Mouse (Mus musculus) CH12.LX (cell line): ENCODE results near the gene Riok1. TPM values are rescaled to one million over a fixed set of nuclear protein-coding genes. Genes with fewer than 3 reads are reported as not detected.

Experiments used
- DNase-seq: peaks from one replicate; pipeline ENCODE4 v3.0.0-alpha.2; 2013; ENCODE audit errors: extremely low read depth
- H3K27ac ChIP-seq: 2 replicates; pipeline ENCODE4 v1.5.1; 2012; ENCODE audit warnings: low read depth, mild to moderate bottlenecking, control low read depth, moderate library complexity; ENCODE audit not compliant: insufficient read depth
- H3K27me3 ChIP-seq: replicated peaks from 2 replicates; pipeline ENCODE3; 2012; ENCODE audit warnings: inconsistent platforms
- H3K36me3 ChIP-seq, 2 experiments: replicated peaks in 1 of 2; 2 replicates each; pipeline versions ENCODE3 to v1.6.1; 2012; ENCODE audit warnings: inconsistent platforms in 1 of 2, low read length in 1 of 2, mild to moderate bottlenecking in 1 of 2, mixed read lengths in 1 of 2, moderate library complexity in 1 of 2; ENCODE audit not compliant: control insufficient read depth in 1 of 2, insufficient read depth in 1 of 2
- H3K4me1 ChIP-seq, 2 experiments: 2 replicates each; pipeline ENCODE4 v1.6.1; 2012; ENCODE audit warnings: inconsistent platforms in 1 of 2, moderate library complexity in 1 of 2; ENCODE audit not compliant: insufficient read depth in 2 of 2, control insufficient read depth in 1 of 2
- H3K4me2 ChIP-seq: 2 replicates; pipeline ENCODE4 v1.6.1; 2012; ENCODE audit warnings: low read depth, mild to moderate bottlenecking, control low read depth; ENCODE audit not compliant: poor library complexity, insufficient read depth, severe bottlenecking
- H3K4me3 ChIP-seq, 3 experiments: fragments of 150-350 bp in 1 of 3; sonication (generic) in 1 of 3; replicated peaks in 1 of 3; 2 replicates each; pipeline versions ENCODE3 to v1.5.1; 2011 to 2012; ENCODE audit warnings: low read depth in 2 of 3, low read length in 2 of 3, mild to moderate bottlenecking in 2 of 3, moderate library complexity in 2 of 3, control low read depth in 1 of 3, improper control_type of control experiment in 1 of 3, inconsistent platforms in 1 of 3, mixed read lengths in 1 of 3; ENCODE audit not compliant: poor library complexity in 1 of 3
- H3K79me2 ChIP-seq: replicated peaks from 2 replicates; pipeline ENCODE4 v1.6.1; 2012; ENCODE audit warnings: mild to moderate bottlenecking, moderate library complexity; ENCODE audit not compliant: control insufficient read depth, poor library complexity, insufficient read depth, severe bottlenecking; ENCODE audit errors: extremely low read depth
- H3K9ac ChIP-seq: 2 replicates; pipeline ENCODE4 v1.6.1; 2012; ENCODE audit warnings: low read depth, mild to moderate bottlenecking, control low read depth, moderate library complexity; ENCODE audit not compliant: insufficient read depth
- H3K9me3 ChIP-seq: replicated peaks from 2 replicates; pipeline ENCODE3; 2012; ENCODE audit warnings: low read length, inconsistent platforms, mixed read lengths
- BHLHE40 ChIP-seq: IDR thresholded peaks from 2 replicates; pipeline ENCODE4 v1.6.1; 2011; ENCODE audit warnings: mild to moderate bottlenecking, low read depth, low read length, improper control_type of control experiment
- CHD1 ChIP-seq: IDR thresholded peaks from 2 replicates; pipeline ENCODE4 v1.6.1; 2012; ENCODE audit warnings: low read depth, low read length, improper control_type of control experiment, inconsistent platforms
- CTCF ChIP-seq, 2 experiments: IDR thresholded peaks in 1 of 2; conservative IDR thresholded peaks in 1 of 2; 2 replicates each; pipeline ENCODE4 v1.5.1; 2011 to 2012; ENCODE audit warnings: low read depth in 2 of 2, low read length in 2 of 2, improper control_type of control experiment in 1 of 2, inconsistent platforms in 1 of 2, mild to moderate bottlenecking in 1 of 2, moderate library complexity in 1 of 2
- ELF1 ChIP-seq: IDR thresholded peaks from 2 replicates; pipeline ENCODE4 v1.6.1; 2014; ENCODE audit warnings: low read depth, mild to moderate bottlenecking, inconsistent platforms, low read length, improper control_type of control experiment
- EP300 ChIP-seq: IDR thresholded peaks from 2 replicates; pipeline ENCODE4 v1.6.1; 2011; ENCODE audit warnings: low read length, improper control_type of control experiment
- ETS1 ChIP-seq: conservative IDR thresholded peaks from 2 replicates; pipeline ENCODE4 v1.6.1; 2012; ENCODE audit warnings: low read depth, mild to moderate bottlenecking, inconsistent platforms, low read length, improper control_type of control experiment, moderate library complexity
- GABPA ChIP-seq: IDR thresholded peaks from 2 replicates; pipeline ENCODE4 v1.6.1; 2012; ENCODE audit warnings: low read depth, low read length, improper control_type of control experiment, inconsistent platforms; ENCODE audit not compliant: insufficient replicate concordance
- IRF4 ChIP-seq: IDR thresholded peaks from 2 replicates; pipeline ENCODE4 v1.6.1; 2014; ENCODE audit warnings: low read depth, mild to moderate bottlenecking, inconsistent platforms, low read length, improper control_type of control experiment
- JUN ChIP-seq: IDR thresholded peaks from 2 replicates; pipeline ENCODE4 v1.6.1; 2011; ENCODE audit warnings: low read depth, mild to moderate bottlenecking, low read length, improper control_type of control experiment, moderate library complexity; ENCODE audit not compliant: insufficient read depth
- MAX ChIP-seq: IDR thresholded peaks from 2 replicates; pipeline ENCODE4 v1.6.1; 2011; ENCODE audit warnings: low read length, improper control_type of control experiment
- MAZ ChIP-seq: IDR thresholded peaks from 2 replicates; pipeline ENCODE4 v1.6.1; 2012; ENCODE audit warnings: low read depth, mild to moderate bottlenecking, inconsistent platforms, low read length, improper control_type of control experiment, moderate library complexity
- NELFE ChIP-seq: IDR thresholded peaks from 2 replicates; pipeline ENCODE4 v1.6.1; 2011; ENCODE audit warnings: low read depth, low read length, improper control_type of control experiment
- NRF1 ChIP-seq: IDR thresholded peaks from 2 replicates; pipeline ENCODE4 v1.6.1; 2014; ENCODE audit warnings: low read depth, mild to moderate bottlenecking, inconsistent platforms, low read length, improper control_type of control experiment, moderate library complexity
- PAX5 ChIP-seq: IDR thresholded peaks from 2 replicates; pipeline ENCODE4 v1.6.1; 2012; ENCODE audit warnings: low read length, inconsistent platforms, mixed read lengths
- SIN3A ChIP-seq: IDR thresholded peaks from 2 replicates; pipeline ENCODE4 v1.6.1; 2012; ENCODE audit warnings: low read length, improper control_type of control experiment, inconsistent platforms
- TCF12 ChIP-seq: IDR thresholded peaks from 2 replicates; pipeline ENCODE4 v1.6.1; 2014; ENCODE audit warnings: low read depth, mild to moderate bottlenecking, inconsistent platforms, low read length, improper control_type of control experiment
- USF2 ChIP-seq: conservative IDR thresholded peaks from 2 replicates; pipeline ENCODE4 v1.6.1; 2011; ENCODE audit warnings: low read depth, low read length, improper control_type of control experiment
- ZKSCAN1 ChIP-seq: IDR thresholded peaks from 2 replicates; pipeline ENCODE4 v1.6.1; 2012; ENCODE audit warnings: low read depth, inconsistent platforms, low read length, improper control_type of control experiment, borderline replicate concordance
- ZMIZ1 ChIP-seq: IDR thresholded peaks from 2 replicates; pipeline ENCODE4 v1.6.1; 2012; ENCODE audit warnings: low read depth, mild to moderate bottlenecking, inconsistent platforms, low read length, improper control_type of control experiment
- ZNF384 ChIP-seq: IDR thresholded peaks from 2 replicates; pipeline ENCODE4 v1.6.1; 2012; ENCODE audit warnings: low read depth, low read length, improper control_type of control experiment, inconsistent platforms
- dilution Hi-C: fragments of 300-500 bp; cut with MboI; formaldehyde crosslinking; loops from 2 replicates; pipeline ENCODE4 v1.14.3; 2020; ENCODE audit warnings: low sequenced_read_pairs; ENCODE audit not compliant: extremely low pct_unique_long_range_greater_than_20kb, extremely low pct_ligation_motif_present
- in situ Hi-C: fragments of 300-500 bp; cut with MboI; formaldehyde crosslinking; loops from 3 replicates; pipeline ENCODE4 v1.14.3; 2019; ENCODE audit warnings: low sequenced_read_pairs, low pct_ligation_motif_present, low pct_unique_long_range_greater_than_20kb, mixed read lengths
- polyA plus RNA-seq: library from polyadenylated mRNA; unstranded; fragments of >175 nt; gene quantifications from 2 replicates; pipeline ENCODE4 v1.2.1, GENCODE M21; 2012; ENCODE audit warnings: low read depth; ENCODE audit not compliant: insufficient read length
- total RNA-seq, 2 experiments: library from RNA; depleted of rRNA; stranded (reverse); fragments of 300-350 nt in 1 of 2; fragments of >200 nt in 1 of 2; gene quantifications; 2 replicates each; pipeline ENCODE4 v1.2.3; 2012 to 2014

The Riok1 gene
- total and polyA plus RNA-seq, 3 experiments = 33.9 to 67.0 (median 52.4) TPM

- Histone ChIP-seq H3K4me1 (no peaks in the 10 kb centered on the region), H3K79me2 (no peaks in the 10 kb centered on the region), H3K9me3 (no peaks in the 10 kb centered on the region), H3K27me3 (no peaks in the 10 kb centered on the region), H3K4me2 (no peak overlapping the region), H3K36me3 (no peaks in the 10 kb centered on the region), H3K27ac (no peak overlapping the region), H3K4me3 (no peak overlapping the region), H3K9ac (no peak overlapping the region)
- dilution Hi-C loops = no loop called here
- no peak for DNase-seq
- in situ Hi-C loops = no loop called here
- TF ChIP-seq MAX (no peak), JUN (no peak), USF2 (no peak), ETS1 (no peak), EP300 (no peak), ZNF384 (no peak), TCF12 (no peak), IRF4 (no peak), BHLHE40 (no peak), NELFE (no peak), PAX5 (no peak), MAZ (no peak), ZMIZ1 (no peak), CHD1 (no peak), CTCF (conservative IDR thresholded peaks at IDR 0.05 in 1 of 2, IDR thresholded peaks at IDR 0.05 in 1 of 2; ENCODE audit: low read depth in 2 of 2, low read length in 2 of 2) (no peak), GABPA (no peak), NRF1 (no peak), ELF1 (no peak), ZKSCAN1 (no peak)
These were observed 66.6 kb downstream of the Riok1 start for GRCm38 (mm10) chr13:38103406-38103805.

DNA sequence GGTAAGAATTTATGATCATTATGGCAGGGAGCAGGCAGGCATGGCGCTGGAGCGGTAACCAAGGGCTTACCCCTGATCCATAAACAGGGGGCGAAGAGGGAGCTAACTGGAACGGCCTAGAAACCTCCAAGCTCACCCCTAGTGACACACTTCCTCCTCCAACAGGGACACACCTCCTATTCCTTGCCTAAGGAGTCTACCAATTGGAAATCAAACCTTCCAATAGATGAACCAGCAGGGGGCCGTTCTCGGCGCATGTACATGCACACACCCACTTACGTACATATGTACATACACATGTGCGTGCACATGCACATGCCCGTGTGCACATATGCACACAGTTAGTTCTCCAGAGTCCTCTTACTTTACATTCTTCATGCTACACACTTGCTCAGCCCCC is 67.7 kb downstream of the Riok1 start:
- Histone ChIP-seq H3K4me3 (no peak overlapping the region), H3K9me3 (no peaks in the 10 kb centered on the region)
- TF ChIP-seq MAZ (no peak), EP300 (no peak), SIN3A (no peak), CTCF (conservative IDR thresholded peaks at IDR 0.05 in 1 of 2, IDR thresholded peaks at IDR 0.05 in 1 of 2; ENCODE audit: low read depth in 2 of 2, low read length in 2 of 2) (0 out of 4 replicates have a peak, but pooled peaks of 1 of the 2 experiments have one; percentile 4), MAX (no peak)
- TF ChIP-seq, all 38 proteins: peak for 1
- in situ Hi-C loops = no loop called here
- H3K36me3 ChIP-seq = no peaks in the 10 kb centered on the region
- dilution Hi-C loops = no loop called here
- H3K79me2 ChIP-seq = no peaks in the 10 kb centered on the region
- H3K27ac ChIP-seq = no peak overlapping the region
- H3K9ac ChIP-seq = no peak overlapping the region
- H3K4me1 ChIP-seq = no peaks in the 10 kb centered on the region
- H3K27me3 ChIP-seq = no peaks in the 10 kb centered on the region
- no peak overlapping the region for H3K4me2 ChIP-seq
- no peak for DNase-seq
